Mouse (Mus musculus) cerebellum, adult 2 months (tissue): Measurements from ENCODE around the gene C130032M10Rik.

Experiments used
- CTCF ChIP-seq: fragments of 200-500 bp; IDR thresholded peaks from 2 replicates; pipeline ENCODE4 v1.5.1; 2011; ENCODE audit warnings: low read depth, mild to moderate bottlenecking, control low read depth, low read length, moderate library complexity, borderline replicate concordance; ENCODE audit not compliant: insufficient read depth
- POLR2A ChIP-seq: fragments of 200-500 bp; IDR thresholded peaks from 2 replicates; pipeline ENCODE4 v1.6.1; 2011; ENCODE audit warnings: low read length, control low read depth, borderline replicate concordance; ENCODE audit not compliant: insufficient read depth

- TF ChIP-seq CTCF (no peak), POLR2A (no peak)
Measured at GRCm38 (mm10) chr9:114557086-114557485, 41.6 kb downstream of the C130032M10Rik start.
